Mouse (Mus musculus) neural tube, embryonic 14.5 days (tissue): ENCODE results near the gene Utf1. TPM values are rescaled to one million over a fixed set of nuclear protein-coding genes. Genes with fewer than 3 reads are reported as not detected.
A peak's percentile ranks its signal among the peaks of the same experiment; 100 is the strongest.

Source experiments
- ATAC-seq: fragments of 200-750 bp; cut with Nextera tagmentation; 2 replicates; pipeline ENCODE4 v1.8.0; 2017; ENCODE audit warnings: low read depth, mild to moderate bottlenecking, moderate TSS enrichment, moderate library complexity
- H3K27ac ChIP-seq: fragments of 300-500 bp; sonication (generic); 2 replicates; pipeline ENCODE4 v1.5.1; 2014; ENCODE audit warnings: low read depth, mild to moderate bottlenecking, control low read depth, low read length, moderate library complexity, mixed read lengths
- H3K27me3 ChIP-seq: fragments of 300-500 bp; sonication (generic); 2 replicates; pipeline ENCODE4 v1.6.1; 2014; ENCODE audit warnings: low read length; ENCODE audit not compliant: control insufficient read depth, insufficient read depth
- H3K36me3 ChIP-seq: fragments of 300-500 bp; sonication (generic); 2 replicates; pipeline ENCODE4 v1.6.1; 2014; ENCODE audit warnings: low read length, mixed read lengths; ENCODE audit not compliant: control insufficient read depth, insufficient read depth
- H3K4me1 ChIP-seq: fragments of 300-500 bp; sonication (generic); 2 replicates; pipeline ENCODE4 v1.6.1; 2014; ENCODE audit warnings: low read length; ENCODE audit not compliant: control insufficient read depth, insufficient read depth
- H3K4me2 ChIP-seq: fragments of 300-500 bp; sonication (generic); 2 replicates; pipeline ENCODE4 v1.6.1; 2014; ENCODE audit warnings: mild to moderate bottlenecking, low read depth, low read length, control low read depth
- H3K4me3 ChIP-seq: fragments of 300-500 bp; sonication (generic); 2 replicates; pipeline ENCODE4 v1.5.1; 2014; ENCODE audit warnings: low read depth, low read length, control low read depth, mixed read lengths
- H3K9ac ChIP-seq: fragments of 300-500 bp; sonication (generic); replicated peaks from 2 replicates; pipeline ENCODE4 v1.6.1; 2014; ENCODE audit warnings: low read depth, mild to moderate bottlenecking, control low read depth, low read length, mixed read lengths
- H3K9me3 ChIP-seq: fragments of 300-500 bp; sonication (generic); 2 replicates; pipeline ENCODE4 v1.6.1; 2016; ENCODE audit warnings: low read length; ENCODE audit not compliant: control insufficient read depth
- WGBS: fragments of 180-500 bp; shearing (Covaris S2); extraction: QIAGEN DNeasy Blood & Tissue Kit; methylation state at CpG from one replicate; pipeline ENCODE4 v1.1.7; 2014; 5-methylcytosine and 5-hydroxymethylcytosine counted together
- polyA plus RNA-seq: library from polyadenylated mRNA; unstranded; fragments of >200 nt; fragmentation: Nextera tagmentation; extraction: Ambion mirVana; gene quantifications from 2 replicates; pipeline ENCODE4 v1.2.1, GENCODE M21; 2014

Gene Utf1
- polyA plus RNA-seq, 1 experiment from 2014 or later, result not detected

GRCm38 (mm10) chr7:139974307-139974706 is 30.7 kb downstream of the Utf1 start:
- no peaks in the 10 kb centered on the region for H3K9me3 ChIP-seq
- no peaks in the 10 kb centered on the region for H3K36me3 ChIP-seq
- no peak overlapping the region for H3K27ac ChIP-seq
- ATAC-seq, result no peak
- H3K27me3 ChIP-seq, result no peaks in the 10 kb centered on the region
- H3K4me2 ChIP-seq, result no peak overlapping the region
- peaks cover 8% of the 10 kb centered on the region; the same call in 1 of the 2 replicates for H3K4me1 ChIP-seq
- 95% methylated on average over 10 of the region's 10 CpGs for WGBS
- H3K9ac ChIP-seq, result no peak overlapping the region
- no peak overlapping the region for H3K4me3 ChIP-seq

GRCm38 (mm10) chr7:139975471-139975870 is 31.9 kb downstream of the Utf1 start:
- Histone ChIP-seq H3K27me3 (no peaks in the 10 kb centered on the region), H3K4me2 (no peak overlapping the region), H3K9me3 (no peaks in the 10 kb centered on the region), H3K9ac (no peak overlapping the region), H3K27ac (no peak overlapping the region), H3K4me3 (no peak overlapping the region), H3K4me1 (peaks cover 8% of the 10 kb centered on the region; the same call in 1 of the 2 replicates), H3K36me3 (no peaks in the 10 kb centered on the region)
- WGBS, result 59% methylated on average over 5 of the region's 5 CpGs
- ATAC-seq, result no peak

GRCm38 (mm10) chr7:139978278-139978892 is 34.8 kb downstream of the Utf1 start, which contains the start of gene 6430531B16Rik:
Gene 6430531B16Rik, minus strand, starts transcription at chr7:139978755.
- Histone ChIP-seq H3K4me3 (peak within 1 kb of the TSS; percentile 48), H3K27me3 (no peaks in the 10 kb centered on the region), H3K4me1 (peaks cover 8% of the 10 kb centered on the region; the same call in 1 of the 2 replicates), H3K36me3 (no peaks in the 10 kb centered on the region), H3K9ac (peak within 1 kb of the TSS; percentile 59), H3K27ac (no peak within 1 kb of the TSS; the same call in 1 of the 2 replicates), H3K4me2 (peak within 1 kb of the TSS; percentile 87), H3K9me3 (no peaks in the 10 kb centered on the region)
- ATAC-seq, result peak; percentile 97
- WGBS, result 4% methylated on average over 32 of the region's 32 CpGs

- no peaks in the 10 kb centered on the region for H3K9me3 ChIP-seq
- H3K36me3 ChIP-seq, result no peaks in the 10 kb centered on the region
- peak; percentile 55 for ATAC-seq
- WGBS, result 40% methylated on average over 13 of the region's 13 CpGs
- no peak overlapping the region for H3K27ac ChIP-seq
- peak overlapping the region; percentile 59; the same call in 1 of the 2 replicates for H3K9ac ChIP-seq
- no peaks in the 10 kb centered on the region for H3K27me3 ChIP-seq
- peak overlapping the region; percentile 87 for H3K4me2 ChIP-seq
- peak overlapping the region; percentile 48 for H3K4me3 ChIP-seq
- H3K4me1 ChIP-seq, result peaks cover 8% of the 10 kb centered on the region; the same call in 1 of the 2 replicates
These were observed 35.6 kb downstream of the Utf1 start for GRCm38 (mm10) chr7:139979011-139979719.

- no peak for ATAC-seq
- WGBS, result 62% methylated on average over 3 of the region's 3 CpGs
- H3K9ac ChIP-seq, result no peak overlapping the region
These were observed 37.2 kb downstream of the Utf1 start for GRCm38 (mm10) chr7:139980778-139981177.

GRCm38 (mm10) chr7:139982058-139982457 is 38.5 kb downstream of the Utf1 start:
- Histone ChIP-seq H3K4me2 (no peak overlapping the region), H3K9me3 (no peaks in the 10 kb centered on the region), H3K4me1 (peaks cover 8% of the 10 kb centered on the region; the same call in 1 of the 2 replicates), H3K36me3 (0 out of 2 replicates have a peak, but pooled peaks cover 4% of the 10 kb centered on the region), H3K9ac (no peak overlapping the region), H3K27ac (no peak overlapping the region), H3K4me3 (no peak overlapping the region), H3K27me3 (no peaks in the 10 kb centered on the region)
- WGBS, result 91% methylated on average over 10 of the region's 11 CpGs
- ATAC-seq, result no peak

More at GRCm38 (mm10) chr7:139980778-139981177, 37.2 kb downstream of the Utf1 start:
- Histone ChIP-seq H3K36me3 (0 out of 2 replicates have a peak, but pooled peaks cover 4% of the 10 kb centered on the region), H3K4me2 (no peak overlapping the region), H3K27me3 (no peaks in the 10 kb centered on the region), H3K4me1 (peaks cover 8% of the 10 kb centered on the region; the same call in 1 of the 2 replicates), H3K27ac (no peak overlapping the region), H3K9me3 (no peaks in the 10 kb centered on the region), H3K4me3 (no peak overlapping the region)

- H3K36me3 ChIP-seq, result 0 out of 2 replicates have a peak, but pooled peaks cover 4% of the 10 kb centered on the region
- H3K27me3 ChIP-seq, result no peaks in the 10 kb centered on the region
- no peak overlapping the region for H3K9ac ChIP-seq
- WGBS, result 99% methylated on average over 11 of the region's 11 CpGs
- no peak overlapping the region for H3K27ac ChIP-seq
- H3K4me2 ChIP-seq, result no peak overlapping the region
- no peak for ATAC-seq
- H3K9me3 ChIP-seq, result no peaks in the 10 kb centered on the region
- no peaks in the 10 kb centered on the region for H3K4me1 ChIP-seq
- no peak overlapping the region for H3K4me3 ChIP-seq
These were observed 40.9 kb downstream of the Utf1 start for GRCm38 (mm10) chr7:139984505-139984904.

GRCm38 (mm10) chr7:139988272-139988671 is 44.7 kb downstream of the Utf1 start:
- ATAC-seq, result no peak
- whole genome bisulfite sequencing, result 94% methylated on average over 9 of the region's 9 CpGs
- no peak overlapping the region for H3K9ac ChIP-seq

GRCm38 (mm10) chr7:139990864-139991394 is 47.3 kb downstream of the Utf1 start:
- Histone ChIP-seq H3K9me3 (no peaks in the 10 kb centered on the region), H3K27ac (no peak overlapping the region), H3K4me2 (no peak overlapping the region), H3K4me3 (no peak overlapping the region), H3K4me1 (no peaks in the 10 kb centered on the region), H3K36me3 (no peaks in the 10 kb centered on the region), H3K9ac (no peak overlapping the region), H3K27me3 (no peaks in the 10 kb centered on the region)
- 72% methylated on average over 8 of the region's 8 CpGs for WGBS
- ATAC-seq, result no peak

More at GRCm38 (mm10) chr7:139988272-139988671, 44.7 kb downstream of the Utf1 start:
- no peaks in the 10 kb centered on the region for H3K4me1 ChIP-seq
- H3K36me3 ChIP-seq, result 0 out of 2 replicates have a peak, but pooled peaks cover 4% of the 10 kb centered on the region
- no peak overlapping the region for H3K4me2 ChIP-seq
- no peak overlapping the region for H3K27ac ChIP-seq
- no peaks in the 10 kb centered on the region for H3K9me3 ChIP-seq
- H3K27me3 ChIP-seq, result no peaks in the 10 kb centered on the region
- no peak overlapping the region for H3K4me3 ChIP-seq
